24 mouse cellular contexts compared by ENCODE assay signal in genomic region chr8:110674589-110674988, GRCm38 (mm10). TPM values are rescaled to one million over a fixed set of nuclear protein-coding genes. Genes with fewer than 3 reads are reported as not detected.
DNase-seq lines count a peak whose midpoint lies in the region; ATAC-seq and TF ChIP-seq lines count a peak whose summit lies in the region.
"Had no signal": no experiment of that assay in that cellular context is flagged by ENCODE, and none has a peak within 500 bp of the region (broad histone marks: within the 10 kb centered on the region; RNA-seq: fewer than 3 reads in every experiment).

No protein-coding gene starts in this region.

- no peak overlapping the region for H3K4me3 ChIP-seq in cerebellum, adult 2 months (replicated peaks; ENCODE audit: insufficient read depth, low read depth, low read length)
- H3K4me3 ChIP-seq in midbrain, embryonic 16.5 days (ENCODE audit: low read depth, low read length) = no peak overlapping the region
- H3K4me3 ChIP-seq: forebrain, embryonic 10.5 days; forebrain, embryonic 13.5 days; heart, embryonic 10.5 days; heart, embryonic 13.5 days had no signal

- H3K4me1 ChIP-seq in cerebellum, adult 2 months (ENCODE audit: control insufficient read depth, insufficient read depth, low read length) = peaks cover 52% of the 10 kb centered on the region
- no peaks in the 10 kb centered on the region for H3K4me1 ChIP-seq in midbrain, embryonic 16.5 days (ENCODE audit: control insufficient read depth, insufficient read depth, low read length)
- H3K4me1 ChIP-seq: forebrain, embryonic 13.5 days had no signal

- no peak overlapping the region for H3K4me2 ChIP-seq in midbrain, embryonic 16.5 days (ENCODE audit: low read length)
- H3K4me2 ChIP-seq: forebrain, embryonic 13.5 days; heart, embryonic 13.5 days; hindbrain, embryonic 14.5 days had no signal

- H3K9me3 ChIP-seq in midbrain, embryonic 16.5 days (replicated peaks; ENCODE audit: control insufficient read depth, low read length, poor library complexity, severe bottlenecking) = no peaks in the 10 kb centered on the region
- H3K9me3 ChIP-seq: forebrain, embryonic 10.5 days; forebrain, embryonic 13.5 days; heart, embryonic 10.5 days; heart, embryonic 13.5 days had no signal

- H3K27ac ChIP-seq in cerebellum, adult 2 months (ENCODE audit: insufficient read depth, low read length) = peak overlapping the region; percentile 78
- no peak overlapping the region for H3K27ac ChIP-seq in midbrain, embryonic 16.5 days (ENCODE audit: low read length)
- H3K27ac ChIP-seq: forebrain, embryonic 10.5 days; forebrain, embryonic 13.5 days; heart, embryonic 10.5 days; heart, embryonic 13.5 days; hindbrain, embryonic 14.5 days; hindbrain, postnatal 0 days had no signal

- H3K27me3 ChIP-seq in cerebellum, adult 2 months (ENCODE audit: control insufficient read depth, insufficient read depth, low read length) = no peaks in the 10 kb centered on the region
- H3K27me3 ChIP-seq in midbrain, embryonic 16.5 days (ENCODE audit: control insufficient read depth, insufficient read depth, low read depth, low read length) = no peaks in the 10 kb centered on the region
- H3K27me3 ChIP-seq: forebrain, embryonic 13.5 days; heart, embryonic 13.5 days had no signal

- 11% methylated on average over 1 of the region's 1 CpGs for WGBS in cerebellum, adult 2 months
- 96% methylated on average over 1 of the region's 1 CpGs for WGBS in midbrain, embryonic 16.5 days

- 0 out of 2 replicates have a peak, but pooled peaks have one; percentile 23 for ATAC-seq in cerebellum, adult (ENCODE audit: insufficient number of reproducible peaks, low FRiP score, low TSS enrichment)
- no peak for ATAC-seq in midbrain, embryonic 16.5 days
- ATAC-seq: activated CD4-positive, CD25-positive, alpha-beta regulatory T cell, adult 4 months; forebrain, embryonic 13.5 days; forebrain, embryonic 16.5 days; hindbrain, postnatal 0 days; inflammation-experienced regulatory T-cells, adult 6 months; intestine, embryonic 16.5 days had no signal

- TF ChIP-seq POLR2A in cerebellum, adult 2 months (IDR thresholded peaks at IDR 0.05; ENCODE audit: borderline replicate concordance, insufficient read depth, low read length) = no peak

- H3K36me3 ChIP-seq in midbrain, embryonic 16.5 days (ENCODE audit: control insufficient read depth, insufficient read depth, low read length) = peaks cover 4% of the 10 kb centered on the region; the same call in 1 of the 2 replicates

- no peak for TF ChIP-seq CTCF in cerebellum, adult 2 months (IDR thresholded peaks at IDR 0.05; ENCODE audit: borderline replicate concordance, insufficient read depth, low read depth, low read length)

- no peak for DNase-seq in cerebellum, adult 8-10 months
- peak in 1 of 2 experiments; percentile 63 for DNase-seq in cerebellum, adult 2 months
- DNase-seq in cerebellum, postnatal 10 days = no peak
- DNase-seq in brain, adult 2 months (ENCODE audit: low read depth, low spot score) = peak; percentile 71
- DNase-seq: adrenal gland, adult 8-10 months; adrenal gland, postnatal 25 days; gastrocnemius, postnatal 25 days; heart, adult 18-20 months; heart, postnatal 14 days; heart, postnatal 4 days; kidney, adult 18-20 months; kidney, adult 9 months had no signal

- H3K9ac ChIP-seq in midbrain, embryonic 16.5 days (ENCODE audit: low read depth, low read length) = no peak overlapping the region
- H3K9ac ChIP-seq: forebrain, embryonic 13.5 days; heart, embryonic 13.5 days; hindbrain, embryonic 14.5 days had no signal

RNA-seq across cellular contexts. Expression of gene Mtss1l, which starts 46.7 kb away (rescaled TPM):
- polyA plus RNA-seq in cerebellum, adult 2 months (2012; rRNA removed) = 257 and 288 TPM in 2 replicates
- 24.5 and 24.9 TPM in 2 replicates for polyA plus RNA-seq in midbrain, embryonic 16.5 days (2015; fragmentation: Nextera tagmentation; extraction: Ambion mirVana)

RNA-seq across cellular contexts. Expression of gene Vac14, which starts 56.2 kb away (rescaled TPM):
- 37.6 and 39.9 TPM in 2 replicates for polyA plus RNA-seq in cerebellum, adult 2 months (2012; rRNA removed)
- 25.2 and 28.5 TPM in 2 replicates for polyA plus RNA-seq in midbrain, embryonic 16.5 days (2015; fragmentation: Nextera tagmentation; extraction: Ambion mirVana)
